Mouse (Mus musculus): ENCODE data around the gene Akap8.

- TF ChIP-seq CTCF (IDR thresholded peaks at IDR 0.05; ENCODE audit: control insufficient read depth, insufficient read depth, low read length) (no peak), POLR2A (IDR thresholded peaks at IDR 0.05; ENCODE audit: borderline replicate concordance, control insufficient read depth, low read depth, low read length) (no peak)
These were observed 57.4 kb downstream of the Akap8 start for GRCm38 (mm10) chr17:32263672-32264071.

Data from bone marrow, adult 2 months (tissue).